Mouse (Mus musculus) myocyte (in vitro differentiated cells): ENCODE results near the gene Nprl3.

ENCODE experiments used
- E2F4 ChIP-seq: IDR thresholded peaks from one replicate; pipeline ENCODE4 v1.6.1; 2011; ENCODE audit warnings: mild to moderate bottlenecking, control low read depth, moderate library complexity; ENCODE audit not compliant: insufficient read depth
- MAX ChIP-seq: IDR thresholded peaks from one replicate; pipeline ENCODE4 v1.6.1; 2011; ENCODE audit warnings: low read depth, mild to moderate bottlenecking, control low read depth
- MYOD1 ChIP-seq, 3 experiments: IDR thresholded peaks; one replicate each; pipeline ENCODE4 v1.6.1; 2011; ENCODE audit warnings: control low read depth in 2 of 3, low read depth in 2 of 3, mild to moderate bottlenecking in 2 of 3, moderate library complexity in 1 of 3; ENCODE audit not compliant: insufficient read length in 2 of 3, control insufficient read depth in 1 of 3
- POLR2A ChIP-seq: IDR thresholded peaks from one replicate; pipeline ENCODE4 v1.6.1; 2011; ENCODE audit warnings: low read depth, mild to moderate bottlenecking, control low read depth, moderate library complexity; ENCODE audit not compliant: insufficient read length
- POLR2AphosphoS2 ChIP-seq: IDR thresholded peaks from one replicate; pipeline ENCODE4 v1.6.1; 2011; ENCODE audit warnings: low read depth, control low read depth; ENCODE audit not compliant: insufficient read length
- REST ChIP-seq: IDR thresholded peaks from one replicate; pipeline ENCODE4 v1.6.1; 2011; ENCODE audit warnings: mild to moderate bottlenecking, control low read depth, moderate library complexity; ENCODE audit not compliant: insufficient read depth, insufficient read length
- SRF ChIP-seq: IDR thresholded peaks from one replicate; pipeline ENCODE4 v1.6.1; 2011; ENCODE audit warnings: low read depth; ENCODE audit not compliant: control insufficient read depth, insufficient read length
- TCF12 ChIP-seq: IDR thresholded peaks from one replicate; pipeline ENCODE4 v1.6.1; 2011; ENCODE audit warnings: mild to moderate bottlenecking, control low read depth; ENCODE audit not compliant: poor library complexity, insufficient read depth, severe bottlenecking
- TCF3 ChIP-seq: IDR thresholded peaks from one replicate; pipeline ENCODE4 v1.6.1; 2011; ENCODE audit warnings: low read depth, control low read depth; ENCODE audit not compliant: insufficient read length
- USF1 ChIP-seq: IDR thresholded peaks from one replicate; pipeline ENCODE4 v1.6.1; 2011; ENCODE audit warnings: low read depth, mild to moderate bottlenecking, control low read depth, moderate library complexity

GRCm38 (mm10) chr11:32181973-32182868 lies 85.3 kb downstream of the Nprl3 start:
- TF ChIP-seq MYOD1 (IDR thresholded peaks at IDR 0.05; ENCODE audit: control insufficient read depth in 1 of 3, insufficient read length in 2 of 3, low read depth in 2 of 3) (no peak), POLR2A (no peak), SRF (no peak), POLR2AphosphoS2 (no peak), USF1 (no peak), E2F4 (no peak), TCF12 (no peak), REST (no peak), TCF3 (no peak), MAX (no peak)
